Mouse (Mus musculus): ENCODE measurements around the gene Cib1.

- TF ChIP-seq CTCF (IDR thresholded peaks at IDR 0.05; ENCODE audit: borderline replicate concordance, extremely low read depth, insufficient read depth, insufficient read length) (no peak), POLR2A (IDR thresholded peaks at IDR 0.05; ENCODE audit: borderline replicate concordance, extremely low read depth, insufficient read depth, insufficient read length, poor library complexity, severe bottlenecking) (no peak)
Observed at GRCm38 (mm10) chr7:80210982-80211381, 21.6 kb downstream of the Cib1 start.
